Mouse (Mus musculus) small intestine, adult 2 months (tissue): ENCODE measurements around the gene Olfr1357.

Experiments used
- CTCF ChIP-seq: fragments of 200-500 bp; IDR thresholded peaks from 2 replicates; pipeline ENCODE4 v1.5.1; 2012; ENCODE audit warnings: low read depth, mild to moderate bottlenecking, control low read depth, inconsistent platforms, low read length, moderate library complexity, mixed read lengths; ENCODE audit not compliant: insufficient replicate concordance, insufficient read length; ENCODE audit errors: extremely low read depth
- POLR2A ChIP-seq: fragments of 200-500 bp; IDR thresholded peaks from 2 replicates; pipeline ENCODE4 v1.6.1; 2012; ENCODE audit warnings: low read depth, mild to moderate bottlenecking, control low read depth, inconsistent platforms, low read length, moderate library complexity

- no peak for TF ChIP-seq CTCF
- no peak for TF ChIP-seq POLR2A
Observed at GRCm38 (mm10) chr10:78569686-78570085, 48.2 kb downstream of the Olfr1357 start.
